Mouse (Mus musculus): ENCODE results near the gene Ezh1.

- TF ChIP-seq GATA1 (IDR thresholded peaks at IDR 0.05; ENCODE audit: low read length) = no peak
- no peak for TF ChIP-seq TAL1 (IDR thresholded peaks at IDR 0.05; ENCODE audit: low read length)
These were observed 7.0 kb upstream of the Ezh1 start for GRCm38 (mm10) chr11:101233240-101233639.

Data from erythroblast, embryonic 14.5 days (primary cell).